In genomic region chr6:149167038-149167437, GRCm38 (mm10) we compare ENCODE assay signal across 30 mouse cellular contexts. TPM values are rescaled to one million over a fixed set of nuclear protein-coding genes. Genes with fewer than 3 reads are reported as not detected.
A peak's percentile ranks its signal among the peaks of the same experiment; 100 is the strongest.
DNase-seq lines count a peak whose midpoint lies in the region; TF ChIP-seq lines count a peak whose summit lies in the region.
"Not testable (repeated sequence)": the region's sequence is repeated elsewhere in the genome, so short reads cannot be mapped to it uniquely, and the experiment has no call there.
"Had no signal": no experiment of that assay in that cellular context is flagged by ENCODE, and none has a peak within 500 bp of the region (broad histone marks: within the 10 kb centered on the region; RNA-seq: fewer than 3 reads in every experiment).

No protein-coding gene starts in this region.

- not testable (repeated sequence) for TF ChIP-seq POLR2A in kidney, adult 2 months (IDR thresholded peaks at IDR 0.05; ENCODE audit: low read depth, low read length); liver, adult 2 months (IDR thresholded peaks at IDR 0.05; ENCODE audit: extremely low read depth, insufficient read depth, low read length)

- peaks cover 12% of the 10 kb centered on the region; the same call in 1 of the 2 replicates for H3K36me3 ChIP-seq in kidney, adult 2 months (ENCODE audit: control insufficient read depth, insufficient read depth, low read length)
- H3K36me3 ChIP-seq in liver, adult 2 months (ENCODE audit: control insufficient read depth, insufficient read depth, low read length) = peaks cover 14% of the 10 kb centered on the region

- not testable (repeated sequence) for H3K27me3 ChIP-seq in kidney, adult 2 months (replicated peaks; ENCODE audit: control insufficient read depth, insufficient read depth, low read length); liver, adult 2 months (ENCODE audit: control insufficient read depth, insufficient read depth, low read length)

- not testable (repeated sequence) for H3K4me3 ChIP-seq in kidney, adult 2 months (ENCODE audit: insufficient read depth, low read depth, low read length); liver, adult 2 months (ENCODE audit: insufficient read depth, low read depth, low read length)

- peak overlapping the region; percentile 66; the same call in 1 of the 2 replicates for H3K9ac ChIP-seq in liver, adult 2 months (ENCODE audit: low read depth, low read length)

- 40% methylated on average over 4 of the region's 4 CpGs for WGBS in kidney, adult 2 months
- WGBS in liver, adult 2 months = 39% methylated on average over 3 of the region's 4 CpGs

- not testable (repeated sequence) for H3K4me1 ChIP-seq in kidney, adult 2 months (ENCODE audit: control insufficient read depth, insufficient read depth, low read length); liver, adult 2 months (ENCODE audit: control insufficient read depth, insufficient read depth, low read length)

- peak; percentile 50 to 51 for DNase-seq in adrenal gland, adult (ENCODE audit: inconsistent age in 2 of 2, low spot score in 1 of 2)
- DNase-seq in heart, adult 11 months = peak; percentile 96
- DNase-seq in heart, adult 8-10 months (ENCODE audit: low spot score) = peak; percentile 77
- DNase-seq in heart, postnatal 10 days = peak; percentile 67 to 72
- DNase-seq in kidney, adult 2 months = peak; percentile 55
- DNase-seq in liver, adult 2 months (ENCODE audit: extremely low read depth, low read depth, low spot score) = peak; percentile 85
- peak; percentile 43 for DNase-seq in lung, postnatal 10 days

- H3K79me2 ChIP-seq in liver, adult 2 months (ENCODE audit: control insufficient read depth, insufficient read depth, low read length) = not testable (repeated sequence)

- TF ChIP-seq CTCF in kidney, adult 2 months (conservative IDR thresholded peaks at IDR 0.05; ENCODE audit: insufficient read depth, insufficient read length, low read depth, low read length); liver, adult 2 months (IDR thresholded peaks at IDR 0.05; ENCODE audit: low read depth, low read length): not testable (repeated sequence)

- peak overlapping the region; percentile 50 for H3K27ac ChIP-seq in kidney, adult 2 months (ENCODE audit: insufficient read depth, low read depth, low read length)
- H3K27ac ChIP-seq in liver, adult 2 months (replicated peaks; ENCODE audit: insufficient read depth, low read depth, low read length) = peak overlapping the region; percentile 84

- intact Hi-C loops in heart, postnatal 10 days (cut with DNase I) = not testable (repeated sequence)

RNA-seq across cellular contexts. Expression of gene Amn1, which starts 21.5 kb away (rescaled TPM):
- 10 to 100 TPM; 16.9 to 17.8 (median 17.6) TPM for total RNA-seq in heart, adult 8-10 months (2022)
- total RNA-seq in heart, postnatal 10 days (2021) = 10 to 100 TPM; 21.2 to 30.3 TPM
- polyA plus RNA-seq in kidney, adult 2 months (2012; rRNA removed) = 7.2 and 9.8 TPM in 2 replicates
- total RNA-seq in liver, adult 2 months (2014; rRNA removed) = 7.9 and 12.2 TPM in 2 replicates
- 4.2 and 4.3 TPM in 2 replicates for polyA plus RNA-seq in liver, adult 2 months (2012; rRNA removed)

RNA-seq across cellular contexts. Expression of gene Etfbkmt, which starts 27.4 kb away (rescaled TPM):
- total RNA-seq in heart, adult 8-10 months (2022) = 10 to 100 TPM; 22.4 to 38.4 (median 26.6) TPM
- total RNA-seq in heart, postnatal 10 days (2021) = 10 to 100 TPM; 19.1 to 32.9 TPM
- polyA plus RNA-seq in kidney, adult 2 months (2012; rRNA removed) = 12.5 and 16.1 TPM in 2 replicates
- 25.3 and 31.0 TPM in 2 replicates for total RNA-seq in liver, adult 2 months (2014; rRNA removed)
- 3.9 and 15.6 TPM in 2 replicates for polyA plus RNA-seq in liver, adult 2 months (2012; rRNA removed)

RNA-seq across cellular contexts. Expression of gene Gm10203, which starts 37.1 kb away (rescaled TPM):
- total RNA-seq in heart, adult 8-10 months (2022) = not detected
- total RNA-seq in heart, postnatal 10 days (2021) = not detected
- polyA plus RNA-seq in kidney, adult 2 months (2012; rRNA removed) = not detected in 2 replicates
- not detected in 2 replicates for total RNA-seq in liver, adult 2 months (2014; rRNA removed)
- polyA plus RNA-seq in liver, adult 2 months (2012; rRNA removed) = not detected in 2 replicates
- total RNA-seq: adrenal gland, adult 18-20 months; adrenal gland, postnatal 10 days; adrenal gland, postnatal 36 days; common myeloid progenitor, adult 5-6 weeks; ES-E14; forebrain, postnatal 0 days; gastrocnemius, adult 8-10 months; gastrocnemius, postnatal 25 days; heart, postnatal 14 days had no signal
- polyA plus RNA-seq: activated CD4-positive, CD25-positive, alpha-beta regulatory T cell, adult 4 months; cerebellum, adult 2 months; embryonic facial prominence, embryonic 12.5 days; embryonic facial prominence, embryonic 15.5 days; forebrain, embryonic 11.5 days; forebrain, embryonic 14.5 days; forebrain, postnatal 0 days; frontal cortex, adult 2 months; gonadal fat pad, adult 2 months; heart, embryonic 11.5 days; heart, embryonic 14.5 days; hindbrain, embryonic 10.5 days; hindbrain, embryonic 13.5 days; hindbrain, embryonic 16.5 days; intestine, embryonic 15.5 days had no signal

Comparison
In these comparisons a context has a peak if more than half of its experiments do, and no peak if none do; other contexts are left out.
1. DNase-seq: peak in every context shown above with its lines; median percentile 96 in heart, adult 11 months; 85 in liver, adult 2 months; 77 in heart, adult 8-10 months; 70 in heart, postnatal 10 days; 55 in kidney, adult 2 months; 50 in adrenal gland, adult; 43 in lung, postnatal 10 days.